Mouse (Mus musculus) megakaryocyte progenitor cell, adult 5-6 weeks (primary cell): ENCODE results near the gene Acot4. TPM values are rescaled to one million over a fixed set of nuclear protein-coding genes. Genes with fewer than 3 reads are reported as not detected.
A peak's percentile ranks its signal among the peaks of the same experiment; 100 is the strongest.
"Not testable (repeated sequence)": the region's sequence is repeated elsewhere in the genome, so short reads cannot be mapped to it uniquely, and the experiment has no call there.

Experiments used
- ATAC-seq: replicated peaks from 2 replicates; pipeline ENCODE4 v1.8.0; 2016; ENCODE audit warnings: mild to moderate bottlenecking, moderate TSS enrichment, inconsistent platforms; ENCODE audit not compliant: poor library complexity
- total RNA-seq, 2 experiments: library from RNA; stranded (forward) in 1 of 2; stranded (reverse) in 1 of 2; fragments of 157-497, 149-512 nt in 1 of 2; fragments of 200-1000 nt in 1 of 2; gene quantifications; 2 replicates each; pipeline versions ENCODE4 v1.2.3 to v1.2.4; 2015 to 2017

Acot4 gene
- total RNA-seq, 2 experiments from 2014 or later: 0.07 TPM; not detected in 1

DNA sequence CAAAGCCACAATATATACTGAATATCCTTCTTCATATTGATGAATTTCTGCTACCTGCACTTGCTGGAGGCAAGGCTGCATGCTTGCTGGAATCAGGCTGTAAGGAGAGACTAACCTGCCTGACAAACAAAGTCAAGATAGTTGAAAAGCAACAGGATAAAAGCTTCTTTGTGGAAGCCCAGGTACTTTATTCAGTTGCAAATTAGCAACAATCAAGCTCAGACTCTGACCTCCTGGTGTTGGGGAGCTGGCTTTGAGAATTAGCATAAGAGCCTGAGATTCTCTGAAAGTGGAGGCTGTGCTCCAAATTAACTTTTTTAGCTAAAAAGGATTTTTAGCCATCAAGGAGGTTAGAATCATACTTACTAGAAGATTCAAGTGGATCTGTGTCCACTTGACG is 9.1 kb upstream of the Acot4 start:
- ATAC-seq: not testable (repeated sequence)

DNA sequence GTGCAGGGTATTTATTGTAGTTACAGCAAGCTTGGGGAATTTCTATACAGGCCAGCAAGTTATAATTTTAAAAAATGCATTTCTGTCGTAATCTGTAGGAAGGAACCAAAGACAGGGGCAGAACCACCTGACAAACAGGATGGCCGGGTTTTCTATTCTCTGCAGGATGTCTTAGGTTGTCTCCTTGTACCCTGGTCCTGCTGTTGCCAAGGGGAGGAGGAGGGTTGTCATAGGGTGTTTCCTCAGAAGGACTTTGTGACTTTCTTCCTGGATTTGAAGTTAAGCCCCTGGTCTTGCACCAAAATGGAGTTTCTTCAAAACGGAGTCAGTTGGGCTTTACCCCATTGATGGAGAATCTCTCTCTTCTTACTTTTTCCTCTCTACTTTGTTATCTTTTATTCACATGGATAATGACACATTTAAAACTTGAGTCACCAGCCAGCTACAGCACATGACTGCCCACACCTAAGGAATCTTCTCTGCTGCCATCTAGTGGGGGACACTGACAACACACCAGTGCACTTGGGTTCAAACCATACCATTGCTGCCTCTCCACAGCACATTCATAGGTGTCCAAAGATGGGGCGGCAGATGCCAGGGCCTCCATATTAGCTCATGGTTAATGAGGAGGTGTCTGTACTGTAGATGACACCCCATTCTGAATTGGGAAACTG is 7.4 kb upstream of the Acot4 start:
- ATAC-seq: peak; percentile 98

DNA sequence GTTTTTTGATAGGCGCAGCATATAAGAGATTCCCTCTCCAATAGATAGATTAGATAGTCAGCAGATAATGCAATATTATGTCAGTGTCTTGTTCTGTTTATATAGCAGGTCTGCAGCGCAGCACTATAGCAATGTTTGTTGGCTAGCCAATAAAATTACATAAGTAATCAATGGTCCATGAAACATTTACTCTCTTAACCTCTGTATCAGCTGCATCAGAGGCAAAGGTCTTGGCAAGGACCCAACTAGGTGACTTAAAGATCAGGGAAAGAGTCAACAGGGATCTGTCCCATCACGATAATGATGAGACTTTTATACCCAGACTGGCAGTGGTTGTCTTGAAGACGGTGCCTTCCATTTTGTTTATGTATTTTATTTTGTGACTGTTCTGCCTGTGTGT is 5.3 kb upstream of the Acot4 start:
- no peak for ATAC-seq

DNA sequence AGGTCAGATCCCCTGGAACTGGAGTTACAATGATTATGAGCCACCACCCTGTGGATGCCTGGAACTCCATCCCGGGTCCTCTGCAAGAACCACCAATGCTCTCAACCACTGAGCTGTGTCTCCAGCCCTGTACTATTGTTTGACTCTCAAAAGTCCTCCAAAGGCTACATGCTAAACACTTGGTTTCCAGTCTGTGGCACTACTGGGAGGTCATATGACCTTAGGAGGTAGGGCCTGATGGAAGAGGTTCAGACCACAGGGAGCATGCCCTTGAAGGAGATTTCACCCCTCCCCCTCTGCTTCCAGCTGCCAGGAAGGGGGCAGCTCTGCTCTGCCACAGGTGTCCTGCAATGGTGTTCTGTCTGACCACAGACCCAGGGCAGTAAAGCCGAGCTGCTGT is 4.9 kb upstream of the Acot4 start:
- not testable (repeated sequence) for ATAC-seq

DNA sequence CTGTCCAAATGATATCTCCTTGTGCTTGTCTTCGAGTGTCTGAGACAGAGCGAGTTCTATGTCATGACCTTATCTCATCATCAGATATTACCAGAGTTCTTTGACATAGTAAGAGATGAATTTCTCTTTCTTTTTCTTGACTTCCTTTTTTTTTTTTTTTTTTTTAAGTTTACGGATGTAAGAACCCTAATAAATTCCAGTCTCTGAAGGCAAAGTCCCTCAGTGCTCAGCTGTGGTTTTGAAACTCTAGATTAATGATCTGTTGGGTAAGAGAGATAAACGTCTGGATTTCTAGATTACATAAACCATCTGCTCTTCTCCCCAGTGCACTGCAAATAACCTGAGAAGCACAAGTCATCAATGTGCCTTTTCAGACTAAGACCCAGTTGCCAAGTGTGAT is 4.1 kb upstream of the Acot4 start:
- peak; percentile 53 for ATAC-seq

DNA sequence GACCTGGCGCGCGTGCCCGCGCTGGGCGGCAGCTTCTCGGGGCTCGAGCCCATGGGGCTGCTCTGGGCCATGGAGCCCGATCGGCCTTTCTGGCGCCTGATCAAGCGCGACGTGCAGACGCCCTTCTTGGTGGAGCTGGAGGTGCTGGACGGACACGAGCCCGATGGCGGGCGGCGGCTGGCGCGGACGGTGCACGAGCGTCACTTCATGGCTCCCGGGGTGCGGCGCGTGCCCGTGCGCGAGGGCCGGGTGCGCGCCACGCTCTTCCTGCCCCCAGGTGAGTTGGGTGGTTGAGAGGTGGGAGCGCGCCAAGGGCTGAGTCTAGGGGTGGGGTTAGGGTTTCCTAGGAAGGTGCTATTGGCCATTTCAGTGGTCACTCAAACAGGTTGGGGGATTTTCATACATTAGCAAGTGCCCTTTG is 522 bp downstream of the Acot4 start, which contains the start of gene Gm49366:
Gm49366 (plus strand) TSS at position 245 of the 421 bp plus-strand sequence.
- ATAC-seq: not testable (repeated sequence)

DNA sequence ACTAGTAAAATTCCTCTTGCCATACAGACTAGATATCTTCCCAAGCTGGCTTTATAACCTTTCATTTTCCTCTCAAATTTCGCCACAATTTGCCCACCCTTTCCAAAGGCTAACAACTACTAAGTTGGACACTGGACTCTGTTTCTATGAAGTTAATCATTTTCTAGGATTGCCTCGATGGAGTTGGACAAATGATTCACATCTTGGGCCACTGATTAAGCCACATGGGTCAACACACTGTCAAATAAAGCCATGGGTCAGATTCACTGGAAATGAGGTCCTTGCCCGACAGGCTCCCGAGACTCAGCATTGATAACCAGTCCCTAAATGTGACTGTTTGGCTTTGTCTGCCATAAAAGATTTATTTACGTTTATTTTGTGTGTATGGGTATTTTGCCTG is 4.1 kb downstream of the Acot4 start:
- no peak for ATAC-seq

DNA sequence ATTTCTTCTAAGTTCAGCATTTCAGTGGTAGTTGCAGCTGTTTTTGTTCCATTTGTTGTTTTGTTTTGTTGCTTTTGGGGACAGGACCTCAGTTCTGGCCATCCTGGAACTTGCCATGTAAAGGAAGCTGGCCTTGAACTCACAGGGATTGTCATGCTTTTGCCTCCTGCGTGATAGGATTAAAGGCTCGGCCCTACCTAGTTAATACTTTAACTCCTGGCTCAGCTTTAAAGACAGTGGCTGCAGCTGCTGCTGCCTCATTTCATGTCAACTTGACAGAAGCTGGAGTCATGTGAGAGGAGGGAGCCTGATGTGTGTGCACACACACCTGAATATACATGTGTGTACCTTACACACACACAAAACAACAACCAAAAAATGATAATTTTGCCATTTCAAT is 5.9 kb downstream of the Acot4 start:
- no peak for ATAC-seq

DNA sequence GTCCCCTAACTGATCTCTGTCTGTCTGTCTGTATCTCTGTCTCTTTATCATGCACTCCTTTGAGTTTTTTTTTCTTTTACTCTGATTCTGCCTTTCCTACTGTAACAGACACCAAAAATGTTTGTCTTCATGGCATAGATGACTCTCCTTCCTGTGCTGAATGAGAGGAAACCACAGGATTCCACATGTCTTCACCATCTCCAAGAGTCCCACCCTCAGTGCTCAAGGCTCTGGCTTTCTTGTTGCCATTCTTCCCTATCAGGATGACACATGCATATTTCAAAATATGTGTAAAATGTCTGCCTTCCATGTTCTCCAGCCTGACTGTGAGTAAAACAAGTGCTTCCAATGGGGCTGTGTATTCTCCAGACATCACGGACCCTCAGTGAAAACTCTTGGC is 8.7 kb downstream of the Acot4 start:
- ATAC-seq: no peak

DNA sequence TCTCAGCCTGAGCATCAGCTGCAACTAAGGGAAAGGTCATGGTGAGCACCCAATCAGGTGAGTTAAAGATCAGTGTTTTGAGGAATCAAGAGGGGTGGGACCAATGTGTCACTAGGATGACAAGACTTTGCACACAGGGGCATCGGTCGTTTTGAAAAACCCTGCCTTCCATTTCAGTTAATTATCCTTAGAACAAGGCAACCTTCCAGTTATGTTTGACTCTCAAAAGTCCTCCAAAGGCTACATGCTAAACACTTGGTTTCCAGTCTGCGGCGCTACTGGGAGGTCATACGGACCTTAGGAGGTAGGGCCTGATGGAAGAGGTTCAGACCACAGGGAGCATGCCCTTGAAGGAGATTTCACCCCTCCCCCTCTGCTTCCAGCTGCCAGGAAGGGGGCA is 12.6 kb downstream of the Acot4 start:
- ATAC-seq: not testable (repeated sequence)

DNA sequence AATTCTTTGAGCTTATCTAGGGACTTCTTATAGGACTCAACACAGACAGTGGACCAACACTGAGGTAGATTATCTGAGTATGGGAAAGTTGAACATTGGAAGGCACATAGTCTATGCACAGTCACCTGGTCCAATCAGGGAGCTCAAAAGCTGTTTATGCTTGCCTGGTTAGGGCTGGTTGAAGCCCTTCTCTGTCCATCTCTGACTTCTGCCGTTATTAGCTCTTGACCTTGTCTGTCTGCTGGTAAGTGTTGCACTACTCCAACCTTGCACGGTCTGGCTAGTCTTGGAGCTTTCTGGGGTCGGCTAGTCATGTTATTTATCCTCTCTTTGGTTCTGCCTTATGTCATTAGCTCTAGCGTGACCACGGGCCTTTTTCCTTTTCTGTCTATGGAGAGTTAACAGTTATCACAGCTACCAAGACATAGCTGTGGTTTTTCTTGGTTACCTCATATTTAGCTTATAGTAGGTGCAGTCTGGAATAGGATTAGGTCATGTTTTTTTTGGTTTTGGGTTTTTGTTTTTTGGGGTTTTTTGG is 13.8 kb downstream of the Acot4 start, which contains the start of gene Acot3:
Acot3 (plus strand) TSS at position 208 of the 538 bp plus-strand sequence.
- peak; percentile 42; the same call in 1 of the 2 replicates for ATAC-seq

DNA sequence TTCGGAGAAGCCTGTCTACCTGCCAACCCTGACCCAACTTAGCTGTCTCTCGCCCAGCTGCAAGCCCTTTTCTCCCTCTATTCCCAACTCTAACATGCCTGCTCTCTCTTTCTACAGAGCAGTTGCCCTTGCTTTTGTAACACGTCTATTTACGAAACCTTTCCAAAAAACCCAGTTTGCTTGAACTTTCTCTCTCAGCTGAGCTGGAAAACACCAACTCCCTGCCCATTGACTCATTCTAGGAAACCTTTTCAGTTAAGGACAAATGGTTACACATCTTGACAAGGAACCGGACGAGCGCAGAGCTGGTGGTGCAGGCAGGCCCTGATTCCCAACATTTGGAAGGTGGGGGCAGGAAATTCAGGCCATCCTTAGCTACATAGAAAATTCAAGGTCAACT is 14.4 kb downstream of the Acot4 start:
- no peak for ATAC-seq

DNA sequence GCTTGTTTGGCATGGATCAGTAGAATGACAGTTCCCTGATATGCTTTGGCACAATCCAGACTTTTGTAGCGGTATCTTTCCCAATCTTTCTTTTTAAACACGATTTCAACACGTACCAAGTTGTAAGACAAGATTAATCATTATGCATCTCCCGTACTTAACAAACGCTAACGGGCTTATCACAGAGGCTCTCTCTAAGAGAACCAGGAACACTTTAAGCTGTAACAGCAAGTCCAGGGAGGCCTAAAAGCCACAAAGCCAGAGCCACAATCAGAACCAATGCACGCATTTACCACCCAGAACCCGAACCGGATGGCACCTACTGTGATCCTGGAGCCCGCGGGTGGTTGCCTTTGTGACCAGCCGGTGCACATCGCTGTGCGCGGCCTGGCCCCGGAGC is 15.0 kb downstream of the Acot4 start:
- ATAC-seq: no peak

DNA sequence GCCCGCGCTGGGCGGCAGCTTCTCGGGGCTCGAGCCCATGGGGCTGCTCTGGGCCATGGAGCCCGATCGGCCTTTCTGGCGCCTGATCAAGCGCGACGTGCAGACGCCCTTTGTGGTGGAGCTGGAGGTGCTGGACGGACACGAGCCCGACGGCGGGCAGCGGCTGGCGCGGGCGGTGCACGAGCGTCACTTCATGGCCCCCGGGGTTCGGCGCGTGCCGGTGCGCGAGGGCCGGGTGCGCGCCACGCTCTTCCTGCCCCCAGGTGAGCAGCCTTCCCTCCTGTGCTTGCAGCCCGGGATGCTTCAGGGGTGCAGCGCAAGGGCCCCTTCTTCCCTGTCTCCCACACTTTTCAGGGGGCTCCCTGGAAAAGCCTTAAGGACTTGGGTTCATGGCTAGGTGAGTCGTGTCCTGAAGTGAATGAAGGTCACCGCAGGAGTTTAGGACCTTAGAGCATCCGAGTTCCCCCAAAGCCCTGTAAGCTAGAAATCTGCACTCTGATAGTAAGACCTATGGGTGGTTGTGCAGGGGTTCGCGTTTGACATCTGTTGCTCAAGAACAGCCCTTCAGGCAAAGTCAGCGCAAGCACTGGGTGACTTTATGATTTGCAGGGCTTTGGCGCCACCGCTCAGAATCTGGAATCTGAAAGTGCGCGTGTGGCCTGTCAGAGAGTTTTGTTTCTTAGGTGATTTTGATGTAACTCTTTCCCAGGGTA is 15.7 kb downstream of the Acot4 start:
- no peak; the same call in 1 of the 2 replicates for ATAC-seq

DNA sequence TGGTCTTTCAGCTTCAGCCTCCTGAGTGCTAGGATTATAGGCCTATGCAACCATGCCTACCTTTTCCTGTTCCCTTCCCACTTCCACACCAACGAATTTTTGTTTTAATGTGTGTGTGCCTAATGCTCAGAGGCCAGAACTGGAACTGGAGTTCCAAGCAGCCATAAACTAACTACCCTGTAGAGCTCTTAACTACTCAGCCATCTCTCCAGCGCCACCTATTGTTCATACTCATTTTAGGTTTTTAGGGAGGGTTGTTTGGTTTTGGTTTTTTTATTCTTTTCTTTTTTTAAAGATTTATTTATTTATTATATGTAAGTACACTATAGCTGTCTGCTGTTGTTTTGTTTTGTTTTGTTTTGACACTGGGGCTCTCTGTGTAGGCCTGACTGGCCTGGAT is 22.8 kb downstream of the Acot4 start:
- peak; percentile 84 for ATAC-seq

DNA sequence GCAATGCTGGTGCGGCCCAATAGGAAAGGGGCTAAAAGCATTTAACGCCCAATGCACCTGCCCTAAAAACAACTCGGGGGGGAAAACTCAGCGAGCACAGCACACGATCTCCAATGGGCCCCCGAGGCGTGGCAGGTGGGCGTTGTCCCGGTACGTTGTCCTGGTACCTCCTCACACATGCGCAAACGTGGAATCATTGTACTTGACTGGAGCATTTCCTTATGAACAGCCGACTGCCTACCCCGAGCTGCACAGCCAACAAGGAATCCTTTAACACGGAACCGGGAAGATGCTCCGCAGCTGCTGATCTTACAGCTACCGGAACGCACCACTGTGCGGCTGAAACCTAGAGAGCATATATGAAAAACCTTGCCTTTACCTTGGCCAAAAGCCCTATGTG is 24.2 kb downstream of the Acot4 start:
- no peak for ATAC-seq

DNA sequence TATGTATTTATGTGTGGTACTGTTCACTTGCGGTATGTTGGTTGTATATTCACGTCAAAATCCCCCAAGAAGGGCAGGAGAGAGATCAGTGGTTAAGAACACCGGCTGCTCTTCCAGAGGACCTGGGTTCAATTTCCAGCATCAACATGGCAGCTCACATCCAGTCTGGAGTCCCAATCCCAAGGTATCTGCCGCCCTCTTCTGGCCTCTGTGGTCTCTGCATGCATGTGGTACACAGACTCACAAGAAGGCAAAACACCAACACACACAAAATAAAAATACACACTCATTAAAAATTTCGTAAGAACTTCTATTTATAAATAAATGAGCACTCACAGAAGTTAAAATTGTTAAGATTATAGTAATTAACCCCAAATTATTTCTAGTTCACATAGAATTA is 25.0 kb downstream of the Acot4 start:
- ATAC-seq: peak; percentile 52; the same call in 1 of the 2 replicates

DNA sequence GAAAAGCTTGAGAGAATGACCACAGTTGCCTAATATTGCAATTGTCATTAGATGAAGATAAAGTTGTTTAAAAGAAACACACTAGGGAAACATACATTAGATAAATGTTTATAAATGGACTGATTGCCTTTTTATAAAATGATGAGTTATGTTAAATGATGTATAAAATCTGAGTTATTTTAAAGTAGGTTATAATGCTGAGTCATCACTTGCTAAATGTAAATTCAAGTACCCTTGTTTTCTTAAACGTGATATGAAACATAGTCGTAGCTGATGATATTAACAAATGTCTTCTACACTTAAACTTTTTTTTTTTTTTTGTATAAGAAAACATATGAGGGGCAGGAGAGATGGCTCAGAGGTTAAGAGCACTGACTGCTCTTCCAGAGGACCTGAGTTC is 25.7 kb downstream of the Acot4 start:
- ATAC-seq: no peak

DNA sequence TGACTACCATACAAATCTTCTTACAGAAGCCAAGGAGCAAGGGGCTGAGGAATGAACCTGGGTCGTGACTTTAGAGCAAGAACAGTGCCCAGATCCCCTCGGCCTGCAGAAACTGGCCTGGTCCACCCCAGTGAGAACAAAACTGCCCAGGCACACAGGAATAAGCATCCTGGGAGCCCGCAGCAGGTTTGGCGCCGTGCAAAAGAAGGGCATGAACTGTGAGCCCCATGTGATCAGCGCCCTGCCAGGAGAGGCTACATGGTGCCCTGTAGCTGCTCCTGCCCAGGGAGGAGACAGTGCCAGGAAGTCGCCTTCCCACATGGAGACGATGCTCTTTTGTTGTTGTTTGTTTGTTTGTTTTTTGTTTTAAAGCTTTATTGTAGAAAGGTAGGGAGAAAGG is 26.4 kb downstream of the Acot4 start:
- no peak for ATAC-seq

DNA sequence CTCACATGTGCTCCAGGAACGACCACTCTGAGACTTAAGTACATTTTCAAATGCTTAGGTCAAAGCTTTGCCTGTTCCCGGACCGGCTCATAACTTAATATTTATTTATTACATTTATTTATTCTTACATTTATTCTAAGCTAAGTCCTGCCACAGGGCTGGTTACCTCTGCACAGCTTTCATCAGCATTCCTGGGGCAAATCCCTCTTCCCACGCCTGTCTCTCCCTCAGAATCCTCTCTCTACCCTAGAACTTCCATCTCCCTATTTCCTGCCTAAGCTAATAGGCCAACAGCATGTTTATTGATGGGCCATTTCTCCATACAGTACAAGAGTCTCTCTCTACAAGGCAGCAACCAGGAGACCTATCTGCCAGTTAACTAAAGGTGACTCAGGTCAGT is 29.6 kb downstream of the Acot4 start:
- no peak for ATAC-seq

DNA sequence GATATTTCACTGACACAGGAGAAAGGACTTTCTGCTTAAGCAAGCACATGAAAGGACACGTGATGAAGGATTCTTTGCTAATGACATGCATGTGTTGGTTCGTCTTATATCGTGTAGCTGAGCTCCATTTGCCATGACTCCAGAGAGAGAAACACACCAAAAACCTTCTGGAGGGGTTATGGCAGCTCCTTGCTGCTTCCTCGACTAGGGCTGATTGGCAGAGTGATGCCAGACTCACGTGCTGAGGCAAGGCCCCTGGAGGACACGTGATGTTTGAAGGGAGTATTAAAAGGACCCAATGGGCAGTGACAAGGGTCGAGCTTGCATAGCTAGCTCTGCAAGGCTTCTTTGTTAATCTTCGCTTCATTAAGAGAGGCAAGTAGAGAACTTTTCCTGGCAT is 30.1 kb downstream of the Acot4 start:
- no peak for ATAC-seq

DNA sequence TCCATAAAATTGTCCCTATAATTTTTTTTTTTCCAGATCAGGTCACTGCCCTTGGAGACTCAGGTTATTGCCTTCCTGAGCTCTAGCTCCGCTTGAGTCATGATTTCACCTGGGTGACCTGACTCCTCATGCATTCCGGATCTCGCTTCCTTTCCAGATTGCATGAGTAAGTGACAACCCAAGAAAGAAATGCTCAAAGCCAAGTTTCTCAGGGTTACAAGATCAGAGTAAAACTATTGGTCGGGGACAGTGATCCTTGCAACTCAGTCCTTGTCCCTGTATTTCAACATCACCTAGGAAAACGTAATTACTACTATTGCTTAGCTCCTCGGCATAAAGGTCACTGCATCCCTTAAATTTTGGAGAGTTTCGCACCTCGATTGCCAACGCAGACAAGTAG is 30.8 kb downstream of the Acot4 start, which contains the start of gene Acot5:
Acot5 (plus strand) TSS at position 340 of the 400 bp plus-strand sequence.
- no peak for ATAC-seq
